Mouse (Mus musculus) G1E (cell line): Measurements from ENCODE around the gene Fez2. TPM values are rescaled to one million over a fixed set of nuclear protein-coding genes. Genes with fewer than 3 reads are reported as not detected.

Experiments used
- ATAC-seq: 2 replicates; pipeline ENCODE4 v1.8.0; 2016; ENCODE audit warnings: mild to moderate bottlenecking; ENCODE audit not compliant: insufficient number of reproducible peaks, poor library complexity, low FRiP score, severe bottlenecking; ENCODE audit errors: extremely low read depth
- DNase-seq: peaks from one replicate; pipeline ENCODE4 v3.0.0; 2012; ENCODE audit warnings: low spot score
- H3K27me3 ChIP-seq: 2 replicates; pipeline ENCODE4 v1.6.1; 2012; ENCODE audit warnings: mild to moderate bottlenecking, low read length, inconsistent platforms; ENCODE audit not compliant: insufficient read depth
- H3K36me3 ChIP-seq: replicated peaks from 2 replicates; pipeline ENCODE3; 2012; ENCODE audit warnings: mild to moderate bottlenecking, inconsistent platforms
- H3K4me1 ChIP-seq: 2 replicates; pipeline ENCODE4 v1.6.1; 2012; ENCODE audit warnings: low read depth, low read length, inconsistent platforms, mixed read lengths; ENCODE audit not compliant: insufficient read depth
- H3K4me3 ChIP-seq: 2 replicates; pipeline ENCODE4 v1.5.1; 2012; ENCODE audit warnings: low read depth, mild to moderate bottlenecking, inconsistent platforms, low read length, moderate library complexity, mixed read lengths
- H3K9me3 ChIP-seq: replicated peaks from 2 replicates; pipeline ENCODE4 v1.6.1; 2012; ENCODE audit warnings: inconsistent platforms
- CTCF ChIP-seq: IDR thresholded peaks from 2 replicates; pipeline ENCODE4 v1.5.1; 2012; ENCODE audit warnings: low read depth, low read length, inconsistent platforms, mixed read lengths
- GATA1 ChIP-seq: IDR thresholded peaks from 2 replicates; pipeline ENCODE4 v1.6.1; 2012; ENCODE audit warnings: borderline replicate concordance, low read length, inconsistent platforms, mixed read lengths
- GATA2 ChIP-seq: IDR thresholded peaks from 2 replicates; pipeline ENCODE4 v1.6.1; 2012; ENCODE audit warnings: low read depth, low read length, inconsistent platforms, borderline replicate concordance
- POLR2AphosphoS5 ChIP-seq: IDR thresholded peaks from 2 replicates; pipeline ENCODE4 v1.6.1; 2012; ENCODE audit warnings: low read depth, low read length, inconsistent platforms; ENCODE audit not compliant: insufficient replicate concordance
- TAL1 ChIP-seq: conservative IDR thresholded peaks from 2 replicates; pipeline ENCODE4 v1.6.1; 2012; ENCODE audit warnings: low read depth, low read length, inconsistent platforms, mixed read lengths
- polyA plus RNA-seq: library from polyadenylated mRNA; stranded (reverse); fragments of >175 nt; gene quantifications from 2 replicates; pipeline ENCODE4 v1.2.3, GENCODE M21; 2012
- total RNA-seq, 2 experiments: library from RNA; stranded (forward) in 1 of 2; stranded (reverse) in 1 of 2; fragments of 200-1000 nt in 1 of 2; fragments of >200 nt in 1 of 2; fragmentation: Nextera tagmentation in 1 of 2; gene quantifications; 2 replicates each; pipeline ENCODE4 v1.2.3; 2014 to 2017

Gene Fez2
- total and polyA plus RNA-seq, 3 experiments = 3.1 to 14.6 (median 9.3) TPM

GRCm38 (mm10) chr17:78389573-78389972 is 28.4 kb downstream of the Fez2 start:
- no peak for TF ChIP-seq GATA2
- no peak for TF ChIP-seq POLR2AphosphoS5
- TF ChIP-seq CTCF = no peak
- Histone ChIP-seq H3K27me3 (no peaks in the 10 kb centered on the region), H3K9me3 (no peaks in the 10 kb centered on the region), H3K4me1 (peaks cover 4% of the 10 kb centered on the region), H3K36me3 (peaks cover 57% of the 10 kb centered on the region), H3K4me3 (no peak overlapping the region)
- DNase-seq (no peak), ATAC-seq (no peak)

GRCm38 (mm10) chr17:78388101-78388847 is 29.7 kb downstream of the Fez2 start:
- Histone ChIP-seq H3K4me3 (no peak overlapping the region), H3K9me3 (no peaks in the 10 kb centered on the region), H3K27me3 (no peaks in the 10 kb centered on the region), H3K4me1 (peaks cover 4% of the 10 kb centered on the region), H3K36me3 (peaks cover 65% of the 10 kb centered on the region)
- TF ChIP-seq GATA1 = no peak
- no peak for TF ChIP-seq POLR2AphosphoS5
- no peak for TF ChIP-seq TAL1
- TF ChIP-seq CTCF = no peak
- no peak for TF ChIP-seq GATA2
- DNase-seq (no peak), ATAC-seq (no peak)

- Histone ChIP-seq H3K27me3 (no peaks in the 10 kb centered on the region), H3K4me3 (no peak overlapping the region), H3K9me3 (no peaks in the 10 kb centered on the region), H3K36me3 (peaks cover 71% of the 10 kb centered on the region), H3K4me1 (peaks cover 4% of the 10 kb centered on the region)
- no peak for ATAC-seq
- no peak for DNase-seq
- no peak for TF ChIP-seq TAL1
- TF ChIP-seq POLR2AphosphoS5 = no peak
- TF ChIP-seq CTCF = no peak
- no peak for TF ChIP-seq GATA2
- no peak for TF ChIP-seq GATA1
Measured at GRCm38 (mm10) chr17:78387665-78388064, 30.3 kb downstream of the Fez2 start.

GRCm38 (mm10) chr17:78382321-78382720 is 35.6 kb downstream of the Fez2 start:
- ATAC-seq (no peak), DNase-seq (no peak)
- H3K9me3 ChIP-seq = no peaks in the 10 kb centered on the region
- H3K4me1 ChIP-seq = no peaks in the 10 kb centered on the region
- TF ChIP-seq GATA1 (no peak), GATA2 (no peak), CTCF (no peak), POLR2AphosphoS5 (no peak), TAL1 (no peak)
- H3K4me3 ChIP-seq = no peak overlapping the region
- H3K27me3 ChIP-seq = no peaks in the 10 kb centered on the region
- H3K36me3 ChIP-seq = peaks cover 81% of the 10 kb centered on the region

GRCm38 (mm10) chr17:78379730-78380245 is 38.2 kb downstream of the Fez2 start:
- H3K9me3 ChIP-seq = no peaks in the 10 kb centered on the region
- TF ChIP-seq CTCF (no peak), GATA1 (no peak), TAL1 (no peak), GATA2 (no peak), POLR2AphosphoS5 (no peak)
- no peaks in the 10 kb centered on the region for H3K4me1 ChIP-seq
- H3K36me3 ChIP-seq = peaks cover 79% of the 10 kb centered on the region
- no peak for ATAC-seq
- H3K27me3 ChIP-seq = no peaks in the 10 kb centered on the region
- no peak for DNase-seq
- no peak overlapping the region for H3K4me3 ChIP-seq

GRCm38 (mm10) chr17:78379079-78379729 is 38.7 kb downstream of the Fez2 start:
- no peak for ATAC-seq
- H3K27me3 ChIP-seq = no peaks in the 10 kb centered on the region
- TF ChIP-seq GATA2 (no peak), POLR2AphosphoS5 (no peak), CTCF (no peak), TAL1 (no peak), GATA1 (no peak)
- no peaks in the 10 kb centered on the region for H3K4me1 ChIP-seq
- H3K9me3 ChIP-seq = no peaks in the 10 kb centered on the region
- no peak for DNase-seq
- no peak overlapping the region for H3K4me3 ChIP-seq
- peaks cover 81% of the 10 kb centered on the region for H3K36me3 ChIP-seq
